Mouse (Mus musculus): ENCODE results near the gene Crybg1. TPM values are rescaled to one million over a fixed set of nuclear protein-coding genes. Genes with fewer than 3 reads are reported as not detected.

Crybg1 gene
- polyA plus RNA-seq (2014; fragmentation: Illumina TruSeq; extraction: RNeasy Lipid Tissue Mini Kit (QIAGEN cat#74804)): 2.4 TPM

GRCm38 (mm10) chr10:44148337-44149317, at the start of gene Crybg1:
Crybg1 (minus strand) TSS chr10:44148853.

GRCm38 (mm10) chr10:43901578-43902194, 247.0 kb downstream of the Crybg1 start, which contains the start of the genes Qrsl1 and Rtn4ip1:
Qrsl1 (minus strand) TSS chr10:43901745.
Rtn4ip1 (plus strand) TSS chr10:43901807.

Other genes starting within 250 kb of the Crybg1 start
- gene Qrsl1, start 247.1 kb downstream of the Crybg1 start, polyA plus RNA-seq (2014; fragmentation: Illumina TruSeq; extraction: RNeasy Lipid Tissue Mini Kit (QIAGEN cat#74804)): 11.8 TPM
- gene Rtn4ip1, start 247.0 kb downstream of the Crybg1 start, polyA plus RNA-seq (2014; fragmentation: Illumina TruSeq; extraction: RNeasy Lipid Tissue Mini Kit (QIAGEN cat#74804)): 6.6 TPM
- gene Atg5, start 119.5 kb upstream of the Crybg1 start, polyA plus RNA-seq (2014; fragmentation: Illumina TruSeq; extraction: RNeasy Lipid Tissue Mini Kit (QIAGEN cat#74804)): 98.0 TPM